Mouse (Mus musculus): ENCODE measurements around the gene Abcc5.
"Not testable (repeated sequence)": the region's sequence is repeated elsewhere in the genome, so short reads cannot be mapped to it uniquely, and the experiment has no call there.

- TF ChIP-seq POLR2A (IDR thresholded peaks at IDR 0.05; ENCODE audit: low read depth, low read length); CTCF (IDR thresholded peaks at IDR 0.05; ENCODE audit: extremely low read depth, insufficient read depth, insufficient read length, insufficient replicate concordance): not testable (repeated sequence)
Observed at GRCm38 (mm10) chr16:20361496-20361895, 64.7 kb downstream of the Abcc5 start.
